Mouse (Mus musculus): Measurements from ENCODE around the gene Thsd4. TPM values are rescaled to one million over a fixed set of nuclear protein-coding genes. Genes with fewer than 3 reads are reported as not detected.

The Thsd4 gene
- total and polyA plus RNA-seq, 2 experiments from 2014 or later, result 4.9 to 15.3 TPM

GRCm38 (mm10) chr9:60482165-60482564 is 39.7 kb downstream of the Thsd4 start:
- H3K4me2 ChIP-seq (ENCODE audit: low read depth, low read length), result no peak overlapping the region
- no peaks in the 10 kb centered on the region for H3K9me3 ChIP-seq (ENCODE audit: low read length)
- no peak for TF ChIP-seq CTCF (IDR thresholded peaks at IDR 0.05; ENCODE audit: low read depth)
- H3K4me1 ChIP-seq (ENCODE audit: insufficient read depth, low read length), result no peaks in the 10 kb centered on the region
- WGBS, result 89% methylated on average over 4 of the region's 4 CpGs
- ATAC-seq (no peak), DNase-seq (ENCODE audit: low spot score) (no peak)
- no peak overlapping the region for H3K27ac ChIP-seq
- H3K4me3 ChIP-seq (ENCODE audit: low read length), result no peak overlapping the region
- no peak overlapping the region for H3K9ac ChIP-seq (replicated peaks; ENCODE audit: low read length)
- H3K27me3 ChIP-seq (ENCODE audit: insufficient read depth, low read length), result no peaks in the 10 kb centered on the region
- H3K36me3 ChIP-seq (ENCODE audit: insufficient read depth, low read length), result no peaks in the 10 kb centered on the region

GRCm38 (mm10) chr9:60480052-60480451 is 41.8 kb downstream of the Thsd4 start:
- no peaks in the 10 kb centered on the region for H3K36me3 ChIP-seq (ENCODE audit: insufficient read depth, low read length)
- no peak overlapping the region for H3K4me2 ChIP-seq (ENCODE audit: low read depth, low read length)
- DNase-seq (ENCODE audit: low spot score), result peak; percentile 66

GRCm38 (mm10) chr9:60478806-60479205 is 43.0 kb downstream of the Thsd4 start:
- Histone ChIP-seq H3K27me3 (ENCODE audit: insufficient read depth, low read length) (no peaks in the 10 kb centered on the region), H3K27ac (no peak overlapping the region), H3K4me3 (ENCODE audit: low read length) (no peak overlapping the region), H3K4me2 (ENCODE audit: low read depth, low read length) (no peak overlapping the region), H3K9ac (replicated peaks; ENCODE audit: low read length) (no peak overlapping the region), H3K9me3 (ENCODE audit: low read length) (no peaks in the 10 kb centered on the region), H3K4me1 (ENCODE audit: insufficient read depth, low read length) (no peaks in the 10 kb centered on the region), H3K36me3 (ENCODE audit: insufficient read depth, low read length) (no peaks in the 10 kb centered on the region)
- no peak for TF ChIP-seq CTCF (IDR thresholded peaks at IDR 0.05; ENCODE audit: low read depth)
- WGBS, result 63% methylated on average over 6 of the region's 6 CpGs
- DNase-seq (ENCODE audit: low spot score) (no peak), ATAC-seq (no peak)

More at GRCm38 (mm10) chr9:60480052-60480451, 41.8 kb downstream of the Thsd4 start:
- Histone ChIP-seq H3K27ac (no peak overlapping the region), H3K9me3 (ENCODE audit: low read length) (no peaks in the 10 kb centered on the region), H3K27me3 (ENCODE audit: insufficient read depth, low read length) (no peaks in the 10 kb centered on the region), H3K9ac (replicated peaks; ENCODE audit: low read length) (no peak overlapping the region), H3K4me3 (ENCODE audit: low read length) (no peak overlapping the region), H3K4me1 (ENCODE audit: insufficient read depth, low read length) (no peaks in the 10 kb centered on the region)
- 55% methylated on average over 3 of the region's 3 CpGs for WGBS
- no peak for TF ChIP-seq CTCF (IDR thresholded peaks at IDR 0.05; ENCODE audit: low read depth)
- ATAC-seq, result peak; percentile 49; the same call in 1 of the 2 replicates

- no peak overlapping the region for H3K4me3 ChIP-seq (ENCODE audit: low read length)
- no peaks in the 10 kb centered on the region for H3K4me1 ChIP-seq (ENCODE audit: insufficient read depth, low read length)
- H3K36me3 ChIP-seq (ENCODE audit: insufficient read depth, low read length), result no peaks in the 10 kb centered on the region
- TF ChIP-seq CTCF (IDR thresholded peaks at IDR 0.05; ENCODE audit: low read depth), result no peak
- H3K9ac ChIP-seq (replicated peaks; ENCODE audit: low read length), result no peak overlapping the region
- no peaks in the 10 kb centered on the region for H3K9me3 ChIP-seq (ENCODE audit: low read length)
- ATAC-seq (no peak), DNase-seq (ENCODE audit: low spot score) (no peak)
- no peak overlapping the region for H3K27ac ChIP-seq
- WGBS, result 76% methylated on average over 14 of the region's 14 CpGs
- no peaks in the 10 kb centered on the region for H3K27me3 ChIP-seq (ENCODE audit: insufficient read depth, low read length)
- H3K4me2 ChIP-seq (ENCODE audit: low read depth, low read length), result no peak overlapping the region
Measured at GRCm38 (mm10) chr9:60477991-60478750, 43.7 kb downstream of the Thsd4 start.

- WGBS, result 39% methylated on average over 13 of the region's 13 CpGs
- no peak for ATAC-seq
- no peak overlapping the region for H3K4me3 ChIP-seq (ENCODE audit: low read length)
- H3K9ac ChIP-seq (replicated peaks; ENCODE audit: low read length), result no peak overlapping the region
- no peaks in the 10 kb centered on the region; the same call in 1 of the 2 replicates for H3K27me3 ChIP-seq (ENCODE audit: insufficient read depth, low read length)
- DNase-seq (ENCODE audit: low spot score), result no peak
- H3K4me1 ChIP-seq (ENCODE audit: insufficient read depth, low read length), result peaks cover 18% of the 10 kb centered on the region; the same call in 1 of the 2 replicates
- H3K4me2 ChIP-seq (ENCODE audit: low read depth, low read length), result no peak overlapping the region
- no peaks in the 10 kb centered on the region for H3K9me3 ChIP-seq (ENCODE audit: low read length)
- no peaks in the 10 kb centered on the region for H3K36me3 ChIP-seq (ENCODE audit: insufficient read depth, low read length)
- no peak for TF ChIP-seq CTCF (IDR thresholded peaks at IDR 0.05; ENCODE audit: low read depth)
- H3K27ac ChIP-seq, result no peak overlapping the region
Measured at GRCm38 (mm10) chr9:60460010-60460982, 61.5 kb downstream of the Thsd4 start.

- peak; percentile 77 for DNase-seq (ENCODE audit: low spot score)
- 15% methylated on average over 14 of the region's 14 CpGs for whole genome bisulfite sequencing
- peak overlapping the region; percentile 13; the same call in 1 of the 2 replicates for H3K9ac ChIP-seq (replicated peaks; ENCODE audit: low read length)
Measured at GRCm38 (mm10) chr9:60458468-60458962, 63.3 kb downstream of the Thsd4 start.

More at GRCm38 (mm10) chr9:60458468-60458962, 63.3 kb downstream of the Thsd4 start:
- Histone ChIP-seq H3K4me2 (ENCODE audit: low read depth, low read length) (peak overlapping the region; percentile 45), H3K4me1 (ENCODE audit: insufficient read depth, low read length) (peaks cover 21% of the 10 kb centered on the region; the same call in 1 of the 2 replicates), H3K27ac (peak overlapping the region; percentile 45; the same call in 1 of the 2 replicates), H3K9me3 (ENCODE audit: low read length) (no peaks in the 10 kb centered on the region), H3K36me3 (ENCODE audit: insufficient read depth, low read length) (no peaks in the 10 kb centered on the region), H3K4me3 (ENCODE audit: low read length) (no peak overlapping the region; the same call in 1 of the 2 replicates), H3K27me3 (ENCODE audit: insufficient read depth, low read length) (no peaks in the 10 kb centered on the region; the same call in 1 of the 2 replicates)
- no peak for TF ChIP-seq CTCF (IDR thresholded peaks at IDR 0.05; ENCODE audit: low read depth)
- ATAC-seq, result peak; percentile 61

All from hindbrain, postnatal 0 days (tissue).